Mouse (Mus musculus) adrenal gland, postnatal 36 days (tissue): ENCODE measurements around the gene Efna1. TPM values are rescaled to one million over a fixed set of nuclear protein-coding genes. Genes with fewer than 3 reads are reported as not detected.

Experiments used
- DNase-seq, 2 experiments: peaks; one replicate each; pipeline ENCODE4 v3.0.0; 2021; ENCODE audit warnings: mixed read lengths in 1 of 2
- total RNA-seq, 2 experiments: library from RNA; stranded (reverse); gene quantifications; 2 replicates each; pipeline ENCODE4 v1.2.3; 2021

The Efna1 gene
- total RNA-seq, 2 experiments from 2014 or later = 9.8 to 12.5 TPM

GRCm38 (mm10) chr3:89308089-89308488, 27.1 kb upstream of the Efna1 start:
- DNase-seq = peak; percentile 73 to 82

- no peak for DNase-seq
Observed at GRCm38 (mm10) chr3:89305551-89306325, 24.8 kb upstream of the Efna1 start.

- DNase-seq = no peak
Observed at GRCm38 (mm10) chr3:89305105-89305504, 24.2 kb upstream of the Efna1 start.

GRCm38 (mm10) chr3:89304440-89304839, 23.5 kb upstream of the Efna1 start:
- DNase-seq = no peak

- no peak for DNase-seq
Observed at GRCm38 (mm10) chr3:89300514-89300913, 19.6 kb upstream of the Efna1 start.

GRCm38 (mm10) chr3:89300071-89300470, 19.1 kb upstream of the Efna1 start:
- DNase-seq = no peak

- DNase-seq = peak; percentile 64 to 67
Observed at GRCm38 (mm10) chr3:89299499-89299898, 18.6 kb upstream of the Efna1 start.

GRCm38 (mm10) chr3:89298908-89299307, 18.0 kb upstream of the Efna1 start:
- DNase-seq = no peak

- no peak for DNase-seq
Observed at GRCm38 (mm10) chr3:89296761-89297396, 15.9 kb upstream of the Efna1 start.

- DNase-seq = no peak
Observed at GRCm38 (mm10) chr3:89295685-89296230, 14.8 kb upstream of the Efna1 start.

- no peak for DNase-seq
Observed at GRCm38 (mm10) chr3:89294195-89294594, 13.3 kb upstream of the Efna1 start.

GRCm38 (mm10) chr3:89293247-89293918, 12.4 kb upstream of the Efna1 start:
- DNase-seq = no peak

- DNase-seq = no peak
Observed at GRCm38 (mm10) chr3:89292303-89292702, 11.4 kb upstream of the Efna1 start.

GRCm38 (mm10) chr3:89291874-89292273, 10.9 kb upstream of the Efna1 start:
- DNase-seq = no peak

- DNase-seq = no peak
Observed at GRCm38 (mm10) chr3:89288503-89288928, 7.6 kb upstream of the Efna1 start.

GRCm38 (mm10) chr3:89287286-89287685, 6.3 kb upstream of the Efna1 start:
- DNase-seq = no peak

GRCm38 (mm10) chr3:89285526-89285925, 4.6 kb upstream of the Efna1 start:
- no peak for DNase-seq

GRCm38 (mm10) chr3:89284261-89284660, 3.3 kb upstream of the Efna1 start:
- DNase-seq = no peak

GRCm38 (mm10) chr3:89282291-89282643, 1.3 kb upstream of the Efna1 start:
- DNase-seq = no peak

- peak; percentile 88 to 92 for DNase-seq
Observed at GRCm38 (mm10) chr3:89281579-89282290, 793 bp upstream of the Efna1 start.

- DNase-seq = no peak
Observed at GRCm38 (mm10) chr3:89280050-89280605, 814 bp downstream of the Efna1 start.
